Mouse (Mus musculus) ES-Bruce4 (cell line): ENCODE measurements around the gene Rasl12. TPM values are rescaled to one million over a fixed set of nuclear protein-coding genes. Genes with fewer than 3 reads are reported as not detected.

Source experiments
- H3K27ac ChIP-seq: 2 replicates; pipeline ENCODE4 v1.5.1; 2012; ENCODE audit warnings: low read length, inconsistent platforms; ENCODE audit not compliant: insufficient read depth
- H3K27me3 ChIP-seq: 2 replicates; pipeline ENCODE4 v1.6.1; 2012; ENCODE audit warnings: mild to moderate bottlenecking, low read length, inconsistent platforms; ENCODE audit not compliant: control insufficient read depth, poor library complexity, insufficient read depth, severe bottlenecking
- H3K36me3 ChIP-seq: 2 replicates; pipeline ENCODE4 v1.6.1; 2012; ENCODE audit warnings: inconsistent platforms, mild to moderate bottlenecking, low read length, moderate library complexity; ENCODE audit not compliant: control insufficient read depth, poor library complexity, insufficient read depth, severe bottlenecking
- H3K4me1 ChIP-seq: one replicate; pipeline ENCODE4 v1.8.1; 2011; ENCODE audit warnings: low read length; ENCODE audit not compliant: control insufficient read depth, insufficient read depth
- H3K4me3 ChIP-seq: 2 replicates; pipeline ENCODE4 v1.5.1; 2011; ENCODE audit warnings: low read depth, mild to moderate bottlenecking, low read length
- H3K9ac ChIP-seq: 2 replicates; pipeline ENCODE4 v1.6.1; 2012; ENCODE audit warnings: low read depth, mild to moderate bottlenecking, inconsistent platforms; ENCODE audit not compliant: poor library complexity, severe bottlenecking
- H3K9me3 ChIP-seq: replicated peaks from 2 replicates; pipeline ENCODE4 v1.6.1; 2012; ENCODE audit warnings: mild to moderate bottlenecking, low read length, inconsistent platforms; ENCODE audit not compliant: control insufficient read depth, poor library complexity, insufficient read depth, severe bottlenecking
- CTCF ChIP-seq: IDR thresholded peaks from one replicate; pipeline ENCODE4 v1.8.1; 2011; ENCODE audit warnings: low read depth, low read length
- EP300 ChIP-seq: IDR thresholded peaks from 2 replicates; pipeline ENCODE4 v1.6.1; 2011; ENCODE audit warnings: low read depth, low read length; ENCODE audit not compliant: insufficient read depth
- POLR2A ChIP-seq: IDR thresholded peaks from one replicate; pipeline ENCODE4 v1.8.1; 2011; ENCODE audit warnings: low read length; ENCODE audit not compliant: insufficient read depth
- polyA plus RNA-seq: library from polyadenylated mRNA; stranded (reverse); fragments of >200 nt; gene quantifications from 2 replicates; pipeline ENCODE4 v1.2.4, GENCODE M21; 2011; ENCODE audit warnings: low read depth; ENCODE audit not compliant: missing spikeins, insufficient read depth, insufficient read length

Rasl12 gene
- polyA plus RNA-seq, 1 experiment, result 0.33 TPM

- no peaks in the 10 kb centered on the region for H3K27me3 ChIP-seq
- no peaks in the 10 kb centered on the region for H3K36me3 ChIP-seq
- H3K4me1 ChIP-seq, result no peaks in the 10 kb centered on the region
- H3K9ac ChIP-seq, result no peak overlapping the region
- no peak overlapping the region for H3K27ac ChIP-seq
- no peak for TF ChIP-seq POLR2A
- no peaks in the 10 kb centered on the region for H3K9me3 ChIP-seq
- H3K4me3 ChIP-seq, result no peak overlapping the region
These were observed 17.2 kb upstream of the Rasl12 start for GRCm38 (mm10) chr9:65381017-65381590.

- TF ChIP-seq EP300 (no peak), CTCF (no peak), POLR2A (no peak)
- H3K27ac ChIP-seq, result no peak overlapping the region
- no peaks in the 10 kb centered on the region for H3K9me3 ChIP-seq
- H3K4me1 ChIP-seq, result no peaks in the 10 kb centered on the region
- no peaks in the 10 kb centered on the region for H3K36me3 ChIP-seq
- H3K27me3 ChIP-seq, result no peaks in the 10 kb centered on the region
- H3K9ac ChIP-seq, result no peak overlapping the region
- H3K4me3 ChIP-seq, result no peak overlapping the region
These were observed 16.1 kb upstream of the Rasl12 start for GRCm38 (mm10) chr9:65382031-65382750.

GRCm38 (mm10) chr9:65382751-65383097, 15.6 kb upstream of the Rasl12 start:
- Histone ChIP-seq H3K9ac (no peak overlapping the region), H3K27ac (no peak overlapping the region), H3K27me3 (no peaks in the 10 kb centered on the region), H3K4me3 (no peak overlapping the region), H3K9me3 (no peaks in the 10 kb centered on the region), H3K4me1 (no peaks in the 10 kb centered on the region), H3K36me3 (no peaks in the 10 kb centered on the region)
- TF ChIP-seq CTCF, result no peak
- no peak for TF ChIP-seq EP300
- TF ChIP-seq POLR2A, result no peak

- no peaks in the 10 kb centered on the region for H3K4me1 ChIP-seq
- H3K9ac ChIP-seq, result no peak overlapping the region
- no peak overlapping the region for H3K27ac ChIP-seq
These were observed 14.0 kb upstream of the Rasl12 start for GRCm38 (mm10) chr9:65384276-65384675.

GRCm38 (mm10) chr9:65386373-65387140, 11.7 kb upstream of the Rasl12 start:
- Histone ChIP-seq H3K9me3 (no peaks in the 10 kb centered on the region), H3K27me3 (peaks cover 4% of the 10 kb centered on the region; the same call in 1 of the 2 replicates), H3K4me1 (no peaks in the 10 kb centered on the region), H3K9ac (no peak overlapping the region), H3K36me3 (no peaks in the 10 kb centered on the region), H3K27ac (no peak overlapping the region), H3K4me3 (no peak overlapping the region)
- TF ChIP-seq EP300 (no peak), CTCF (no peak), POLR2A (no peak)

More at GRCm38 (mm10) chr9:65384276-65384675, 14.0 kb upstream of the Rasl12 start:
- H3K9me3 ChIP-seq, result no peaks in the 10 kb centered on the region
- no peak for TF ChIP-seq CTCF
- no peak for TF ChIP-seq EP300
- no peak for TF ChIP-seq POLR2A
- H3K4me3 ChIP-seq, result no peak overlapping the region
- no peaks in the 10 kb centered on the region for H3K27me3 ChIP-seq
- H3K36me3 ChIP-seq, result no peaks in the 10 kb centered on the region
